Mouse (Mus musculus): ENCODE results near the gene Gm45713. TPM values are rescaled to one million over a fixed set of nuclear protein-coding genes. Genes with fewer than 3 reads are reported as not detected.

Gm45713 gene
- total and polyA plus RNA-seq, 3 experiments: 3.9 TPM; not detected in 2

GRCm38 (mm10) chr7:45121404-45121803, 14.6 kb downstream of the Gm45713 start:
- H3K36me3 ChIP-seq (ENCODE audit: control insufficient read depth in 1 of 2, insufficient read depth in 2 of 2, low read length in 2 of 2): peaks cover 7 to 17% of the 10 kb centered on the region in 2 experiments
- H3K4me3 ChIP-seq (ENCODE audit: control insufficient read depth in 1 of 2, insufficient read depth in 1 of 2, low read depth in 2 of 2, low read length in 2 of 2): peak overlapping the region in 1 of 2 experiments; percentile 84; a peak in 1 of 4 replicates
- H3K27ac ChIP-seq (ENCODE audit: control insufficient read depth, low read depth, low read length): peak overlapping the region; percentile 23; the same call in 1 of the 2 replicates

GRCm38 (mm10) chr7:45119780-45120709, 16.0 kb downstream of the Gm45713 start:
- Histone ChIP-seq H3K27ac (ENCODE audit: control insufficient read depth, low read depth, low read length) (no peak overlapping the region; the same call in 1 of the 2 replicates), H3K4me3 (ENCODE audit: control insufficient read depth in 1 of 2, insufficient read depth in 1 of 2, low read depth in 2 of 2, low read length in 2 of 2) (no peak overlapping the region), H3K27me3 (ENCODE audit: control insufficient read depth in 1 of 2, insufficient read depth in 2 of 2, low read length in 2 of 2) (no peaks in the 10 kb centered on the region), H3K9ac (ENCODE audit: control insufficient read depth, low read depth, low read length, poor library complexity, severe bottlenecking) (no peak overlapping the region), H3K4me1 (ENCODE audit: control insufficient read depth in 1 of 2, insufficient read depth in 2 of 2, low read length in 2 of 2) (peaks cover 0 to 22% of the 10 kb centered on the region in 2 experiments; a peak in 2 of 4 replicates), H3K79me2 (ENCODE audit: control insufficient read depth, insufficient read depth, low read length, poor library complexity) (peaks cover 25% of the 10 kb centered on the region), H3K9me3 (replicated peaks; ENCODE audit: insufficient read depth, low read length) (no peaks in the 10 kb centered on the region), H3K36me3 (ENCODE audit: control insufficient read depth in 1 of 2, insufficient read depth in 2 of 2, low read length in 2 of 2) (peaks cover 3 to 13% of the 10 kb centered on the region in 2 experiments; a peak in 3 of 4 replicates)
- TF ChIP-seq POLR2A (IDR thresholded peaks at IDR 0.05; ENCODE audit: control insufficient read depth in 1 of 2, insufficient read depth in 1 of 2, low read depth in 1 of 2, low read length in 2 of 2, poor library complexity in 1 of 2) (peak in 1 of 2 experiments; percentile 26; a peak in 1 of 4 replicates), TAL1 (IDR thresholded peaks at IDR 0.05; ENCODE audit: low read length) (no peak)
- peak; percentile 57 for DNase-seq (ENCODE audit: low read depth, low spot score)

More at GRCm38 (mm10) chr7:45121404-45121803, 14.6 kb downstream of the Gm45713 start:
- Histone ChIP-seq H3K27me3 (ENCODE audit: control insufficient read depth in 1 of 2, insufficient read depth in 2 of 2, low read length in 2 of 2) (no peaks in the 10 kb centered on the region), H3K9me3 (replicated peaks; ENCODE audit: insufficient read depth, low read length) (no peaks in the 10 kb centered on the region), H3K4me1 (ENCODE audit: control insufficient read depth in 1 of 2, insufficient read depth in 2 of 2, low read length in 2 of 2) (peaks cover 0 to 22% of the 10 kb centered on the region in 2 experiments; a peak in 2 of 4 replicates), H3K79me2 (ENCODE audit: control insufficient read depth, insufficient read depth, low read length, poor library complexity) (peaks cover 35% of the 10 kb centered on the region), H3K9ac (ENCODE audit: control insufficient read depth, low read depth, low read length, poor library complexity, severe bottlenecking) (peak overlapping the region; percentile 91)
- peak; percentile 74 for DNase-seq (ENCODE audit: low read depth, low spot score)
- no peak for TF ChIP-seq E2F4 (IDR thresholded peaks at IDR 0.05; ENCODE audit: borderline replicate concordance, low read depth, low read length)
- TF ChIP-seq BHLHE40 (IDR thresholded peaks at IDR 0.05; ENCODE audit: borderline replicate concordance, low read depth, low read length): no peak
- TF ChIP-seq EP300 (IDR thresholded peaks at IDR 0.05; ENCODE audit: low read depth in 1 of 2, low read length in 2 of 2): no peak
- TF ChIP-seq UBTF (IDR thresholded peaks at IDR 0.05; ENCODE audit: borderline replicate concordance, insufficient read depth, low read depth, low read length): no peak
- no peak for TF ChIP-seq GABPA (IDR thresholded peaks at IDR 0.05; ENCODE audit: low read depth, low read length)
- TF ChIP-seq POLR2A (IDR thresholded peaks at IDR 0.05; ENCODE audit: control insufficient read depth in 1 of 2, insufficient read depth in 1 of 2, low read depth in 1 of 2, low read length in 2 of 2, poor library complexity in 1 of 2): peak; percentile 10 to 64; a peak in 2 of 4 replicates
- TF ChIP-seq USF1 (IDR thresholded peaks at IDR 0.05; ENCODE audit: low read depth, low read length): no peak
- TF ChIP-seq TBP (IDR thresholded peaks at IDR 0.05; ENCODE audit: low read depth, low read length): 0 out of 2 replicates have a peak, but pooled peaks have one; percentile 28
- TF ChIP-seq ELF1 (IDR thresholded peaks at IDR 0.05; ENCODE audit: low read depth, low read length): no peak
- TF ChIP-seq MAZ (IDR thresholded peaks at IDR 0.05; ENCODE audit: low read depth, low read length): no peak
- TF ChIP-seq POLR2AphosphoS2 (IDR thresholded peaks at IDR 0.05; ENCODE audit: low read length): no peak

Data from MEL (cell line).